Mouse (Mus musculus): ENCODE results near the gene Sppl2b.

GRCm38 (mm10) chr10:80843931-80844547, 11.0 kb upstream of the Sppl2b start, which contains the start of gene Lingo3:
- TF ChIP-seq EP300 (optimal IDR thresholded peaks at IDR 0.05) = no peak
- no peak for TF ChIP-seq CTCF (IDR thresholded peaks at IDR 0.05; ENCODE audit: low read depth)

Measured in stomach, postnatal 0 days (tissue).